Mouse (Mus musculus) megakaryocyte, embryonic 14.5 days (primary cell): Measurements from ENCODE around the gene Gucy1a1. TPM values are rescaled to one million over a fixed set of nuclear protein-coding genes. Genes with fewer than 3 reads are reported as not detected.

Experiments
- H3K27me3 ChIP-seq: replicated peaks from 2 replicates; pipeline ENCODE3; 2012; ENCODE audit warnings: inconsistent platforms
- H3K36me3 ChIP-seq: replicated peaks from 2 replicates; pipeline ENCODE3; 2012; ENCODE audit warnings: low read length, inconsistent platforms, mixed read lengths
- H3K4me1 ChIP-seq: 2 replicates; pipeline ENCODE4 v1.6.1; 2012; ENCODE audit warnings: inconsistent platforms
- H3K4me3 ChIP-seq: replicated peaks from 2 replicates; pipeline ENCODE3; 2012; ENCODE audit warnings: moderate library complexity, mild to moderate bottlenecking, inconsistent platforms
- H3K9me3 ChIP-seq: 2 replicates; pipeline ENCODE4 v1.6.1; 2012; ENCODE audit warnings: inconsistent platforms
- FLI1 ChIP-seq: IDR thresholded peaks from 2 replicates; pipeline ENCODE4 v1.6.1; 2012; ENCODE audit warnings: low read length, inconsistent platforms, mixed read lengths
- GATA1 ChIP-seq: IDR thresholded peaks from 3 replicates; pipeline ENCODE4 v1.6.1; 2012; ENCODE audit warnings: mixed read lengths, low read length, inconsistent platforms, borderline replicate concordance
- polyA plus RNA-seq: library from polyadenylated mRNA; stranded (reverse); fragments of >175 nt; gene quantifications from 2 replicates; pipeline ENCODE4 v1.2.3, GENCODE M21; 2012; ENCODE audit warnings: low replicate concordance; ENCODE audit not compliant: insufficient read depth

Gucy1a1 gene
- polyA plus RNA-seq, 1 experiment, result 7.1 TPM

GRCm38 (mm10) chr3:82099127-82099526 lies 46.5 kb downstream of the Gucy1a1 start:
- Histone ChIP-seq H3K4me1 (peaks cover 31% of the 10 kb centered on the region), H3K9me3 (no peaks in the 10 kb centered on the region), H3K36me3 (peaks cover 99% of the 10 kb centered on the region), H3K4me3 (no peak overlapping the region), H3K27me3 (no peaks in the 10 kb centered on the region)
- TF ChIP-seq FLI1, result no peak
- TF ChIP-seq GATA1, result no peak

GRCm38 (mm10) chr3:82096801-82097200 lies 48.8 kb downstream of the Gucy1a1 start:
- TF ChIP-seq GATA1 (no peak), FLI1 (no peak)

GRCm38 (mm10) chr3:82074201-82074851 lies 71.3 kb downstream of the Gucy1a1 start, which contains the start of gene Gucy1b1:
Gene Gucy1b1 (minus strand): TSS chr3:82074689.
- Histone ChIP-seq H3K27me3 (no peaks in the 10 kb centered on the region), H3K4me3 (peak within 1 kb of the TSS; percentile 93), H3K4me1 (peaks cover 68% of the 10 kb centered on the region), H3K36me3 (peaks cover 7% of the 10 kb centered on the region), H3K9me3 (no peaks in the 10 kb centered on the region)
- no peak for TF ChIP-seq FLI1
- TF ChIP-seq GATA1, result no peak

More at GRCm38 (mm10) chr3:82096801-82097200, 48.8 kb downstream of the Gucy1a1 start:
- Histone ChIP-seq H3K4me3 (no peak overlapping the region), H3K4me1 (peaks cover 30% of the 10 kb centered on the region), H3K36me3 (peaks cover 99% of the 10 kb centered on the region), H3K9me3 (no peaks in the 10 kb centered on the region), H3K27me3 (no peaks in the 10 kb centered on the region)

GRCm38 (mm10) chr3:82073741-82074181 lies 71.8 kb downstream of the Gucy1a1 start:
- H3K9me3 ChIP-seq, result no peaks in the 10 kb centered on the region
- H3K27me3 ChIP-seq, result no peaks in the 10 kb centered on the region
- H3K4me1 ChIP-seq, result peaks cover 73% of the 10 kb centered on the region
- TF ChIP-seq GATA1 (no peak), FLI1 (no peak)
- peak overlapping the region; percentile 93 for H3K4me3 ChIP-seq
- peaks cover 8% of the 10 kb centered on the region for H3K36me3 ChIP-seq

- no peak for TF ChIP-seq GATA1
- TF ChIP-seq FLI1, result no peak
- H3K4me1 ChIP-seq, result peaks cover 86% of the 10 kb centered on the region
- H3K27me3 ChIP-seq, result no peaks in the 10 kb centered on the region
- H3K36me3 ChIP-seq, result peaks cover 16% of the 10 kb centered on the region
- no peaks in the 10 kb centered on the region for H3K9me3 ChIP-seq
- no peak overlapping the region for H3K4me3 ChIP-seq
Observed at GRCm38 (mm10) chr3:82067830-82068229, 77.8 kb downstream of the Gucy1a1 start.

- no peaks in the 10 kb centered on the region for H3K9me3 ChIP-seq
Observed at GRCm38 (mm10) chr3:82061402-82062180, 84.0 kb downstream of the Gucy1a1 start.

GRCm38 (mm10) chr3:82057201-82057600 lies 88.4 kb downstream of the Gucy1a1 start:
- Histone ChIP-seq H3K27me3 (no peaks in the 10 kb centered on the region), H3K4me3 (no peak overlapping the region), H3K4me1 (peaks cover 64% of the 10 kb centered on the region), H3K36me3 (peaks cover 48% of the 10 kb centered on the region), H3K9me3 (no peaks in the 10 kb centered on the region)
- TF ChIP-seq FLI1 (no peak), GATA1 (no peak)

More at GRCm38 (mm10) chr3:82061402-82062180, 84.0 kb downstream of the Gucy1a1 start:
- Histone ChIP-seq H3K4me3 (peak overlapping the region; percentile 87), H3K36me3 (peaks cover 20% of the 10 kb centered on the region), H3K27me3 (no peaks in the 10 kb centered on the region), H3K4me1 (peaks cover 81% of the 10 kb centered on the region)
- TF ChIP-seq FLI1 (no peak), GATA1 (no peak)

- Histone ChIP-seq H3K36me3 (peaks cover 59% of the 10 kb centered on the region), H3K27me3 (no peaks in the 10 kb centered on the region), H3K4me1 (peaks cover 54% of the 10 kb centered on the region), H3K4me3 (no peak overlapping the region), H3K9me3 (no peaks in the 10 kb centered on the region)
- TF ChIP-seq GATA1 (no peak), FLI1 (no peak)
Observed at GRCm38 (mm10) chr3:82054283-82054974, 91.2 kb downstream of the Gucy1a1 start.

- Histone ChIP-seq H3K9me3 (no peaks in the 10 kb centered on the region), H3K4me3 (no peak overlapping the region), H3K4me1 (peaks cover 48% of the 10 kb centered on the region), H3K27me3 (no peaks in the 10 kb centered on the region), H3K36me3 (peaks cover 58% of the 10 kb centered on the region)
- TF ChIP-seq FLI1 (no peak), GATA1 (no peak)
Observed at GRCm38 (mm10) chr3:82052029-82052428, 93.6 kb downstream of the Gucy1a1 start.

- Histone ChIP-seq H3K36me3 (peaks cover 58% of the 10 kb centered on the region), H3K4me3 (no peak overlapping the region), H3K27me3 (no peaks in the 10 kb centered on the region), H3K4me1 (peaks cover 47% of the 10 kb centered on the region), H3K9me3 (no peaks in the 10 kb centered on the region)
- TF ChIP-seq FLI1 (no peak), GATA1 (no peak)
Observed at GRCm38 (mm10) chr3:82051468-82051867, 94.1 kb downstream of the Gucy1a1 start.
